Mouse (Mus musculus): Measurements from ENCODE around the gene Rad50. TPM values are rescaled to one million over a fixed set of nuclear protein-coding genes. Genes with fewer than 3 reads are reported as not detected.

Rad50 gene
- total RNA-seq, 2 experiments from 2014 or later = 4.1 to 5.2 TPM

- intact Hi-C loops (cut with DNase I) = no loop called here
- Histone ChIP-seq H3K27ac (no peak overlapping the region), H3K4me3 (no peak overlapping the region)
- TF ChIP-seq CTCF (IDR thresholded peaks at IDR 0.05) = peak; percentile 25; the same call in 1 of the 2 replicates
- DNase-seq = no peak
Measured at GRCm38 (mm10) chr11:53642744-53643279, 64.3 kb downstream of the Rad50 start.

GRCm38 (mm10) chr11:53637803-53638260, 69.3 kb downstream of the Rad50 start:
- no peak overlapping the region for H3K4me3 ChIP-seq
- no peak for DNase-seq
- H3K27ac ChIP-seq = no peak overlapping the region
- no peak for TF ChIP-seq CTCF (IDR thresholded peaks at IDR 0.05)
- intact Hi-C loops (cut with DNase I) = no loop called here

- DNase-seq = no peak
- intact Hi-C loops (cut with DNase I) = no loop called here
- Histone ChIP-seq H3K4me3 (no peak overlapping the region), H3K27ac (no peak overlapping the region)
- no peak for TF ChIP-seq CTCF (IDR thresholded peaks at IDR 0.05)
Measured at GRCm38 (mm10) chr11:53637046-53637802, 69.9 kb downstream of the Rad50 start.

GRCm38 (mm10) chr11:53636183-53636646, 70.9 kb downstream of the Rad50 start:
- H3K4me3 ChIP-seq = peak overlapping the region; percentile 65
- peak; percentile 35 for DNase-seq
- intact Hi-C loops (cut with DNase I) = no loop called here

GRCm38 (mm10) chr11:53635590-53636182, 71.4 kb downstream of the Rad50 start:
- intact Hi-C loops (cut with DNase I) = no loop called here
- Histone ChIP-seq H3K4me3 (peak overlapping the region; percentile 65), H3K27ac (no peak overlapping the region)
- TF ChIP-seq CTCF (IDR thresholded peaks at IDR 0.05) = no peak
- no peak for DNase-seq

More at GRCm38 (mm10) chr11:53636183-53636646, 70.9 kb downstream of the Rad50 start:
- no peak for TF ChIP-seq CTCF (IDR thresholded peaks at IDR 0.05)
- H3K27ac ChIP-seq = no peak overlapping the region

- Histone ChIP-seq H3K27ac (no peak within 1 kb of the TSS), H3K4me3 (no peak within 1 kb of the TSS)
- intact Hi-C loops (cut with DNase I) = no loop called here
- no peak for DNase-seq
- no peak for TF ChIP-seq CTCF (IDR thresholded peaks at IDR 0.05)
Measured at GRCm38 (mm10) chr11:53634556-53634955, 72.6 kb downstream of the Rad50 start, which contains the start of gene Il13. TSS of gene Il13 (minus strand) at chr11:53634702.

- no peak for TF ChIP-seq CTCF (IDR thresholded peaks at IDR 0.05)
- intact Hi-C loops (cut with DNase I) = no loop called here
- no peak for DNase-seq
Measured at GRCm38 (mm10) chr11:53633644-53634043, 73.5 kb downstream of the Rad50 start.

GRCm38 (mm10) chr11:53632122-53632733, 74.9 kb downstream of the Rad50 start:
- Histone ChIP-seq H3K4me3 (no peak overlapping the region), H3K27ac (no peak overlapping the region)
- intact Hi-C loops (cut with DNase I) = no loop called here
- TF ChIP-seq CTCF (IDR thresholded peaks at IDR 0.05) = peak; percentile 35
- no peak for DNase-seq

More at GRCm38 (mm10) chr11:53633644-53634043, 73.5 kb downstream of the Rad50 start:
- no peak overlapping the region for H3K27ac ChIP-seq
- no peak overlapping the region for H3K4me3 ChIP-seq

GRCm38 (mm10) chr11:53627859-53628258, 79.3 kb downstream of the Rad50 start:
- peak; percentile 66 for DNase-seq
- intact Hi-C loops (cut with DNase I) = loop anchor here (1.0 kb wide), 1 partner anchor 158 kb away; the partner anchor contains the start of gene Gm9837

GRCm38 (mm10) chr11:53626802-53627373, 80.2 kb downstream of the Rad50 start:
- Histone ChIP-seq H3K27ac (no peak overlapping the region), H3K4me3 (no peak overlapping the region)
- no peak for TF ChIP-seq CTCF (IDR thresholded peaks at IDR 0.05)
- no peak for DNase-seq
- intact Hi-C loops (cut with DNase I) = loop anchor here (1.0 kb wide), 1 partner anchor 157 kb away; the partner anchor contains the start of gene Gm9837

More at GRCm38 (mm10) chr11:53627859-53628258, 79.3 kb downstream of the Rad50 start:
- TF ChIP-seq CTCF (IDR thresholded peaks at IDR 0.05) = peak; percentile 76
- H3K4me3 ChIP-seq = no peak overlapping the region
- H3K27ac ChIP-seq = no peak overlapping the region

GRCm38 (mm10) chr11:53624124-53624523, 83.0 kb downstream of the Rad50 start:
- DNase-seq = no peak
- Histone ChIP-seq H3K27ac (no peak overlapping the region), H3K4me3 (no peak overlapping the region)
- intact Hi-C loops (cut with DNase I) = no loop called here
- peak; percentile 14; the same call in 1 of the 2 replicates for TF ChIP-seq CTCF (IDR thresholded peaks at IDR 0.05)

GRCm38 (mm10) chr11:53623573-53623972, 83.5 kb downstream of the Rad50 start:
- no peak overlapping the region for H3K27ac ChIP-seq
- intact Hi-C loops (cut with DNase I) = no loop called here
- no peak for DNase-seq
- TF ChIP-seq CTCF (IDR thresholded peaks at IDR 0.05) = no peak
- no peak overlapping the region for H3K4me3 ChIP-seq

Measured in gastrocnemius, adult 2 months (tissue).